Mouse (Mus musculus): ENCODE results near the gene Hmgn1.
"Not testable (repeated sequence)": the region's sequence is repeated elsewhere in the genome, so short reads cannot be mapped to it uniquely, and the experiment has no call there.

Hmgn1 gene

GRCm38 (mm10) chr16:96126684-96127171 is 801 bp downstream of the Hmgn1 start:
- DNase-seq (ENCODE audit: low spot score), result no peak

DNA sequence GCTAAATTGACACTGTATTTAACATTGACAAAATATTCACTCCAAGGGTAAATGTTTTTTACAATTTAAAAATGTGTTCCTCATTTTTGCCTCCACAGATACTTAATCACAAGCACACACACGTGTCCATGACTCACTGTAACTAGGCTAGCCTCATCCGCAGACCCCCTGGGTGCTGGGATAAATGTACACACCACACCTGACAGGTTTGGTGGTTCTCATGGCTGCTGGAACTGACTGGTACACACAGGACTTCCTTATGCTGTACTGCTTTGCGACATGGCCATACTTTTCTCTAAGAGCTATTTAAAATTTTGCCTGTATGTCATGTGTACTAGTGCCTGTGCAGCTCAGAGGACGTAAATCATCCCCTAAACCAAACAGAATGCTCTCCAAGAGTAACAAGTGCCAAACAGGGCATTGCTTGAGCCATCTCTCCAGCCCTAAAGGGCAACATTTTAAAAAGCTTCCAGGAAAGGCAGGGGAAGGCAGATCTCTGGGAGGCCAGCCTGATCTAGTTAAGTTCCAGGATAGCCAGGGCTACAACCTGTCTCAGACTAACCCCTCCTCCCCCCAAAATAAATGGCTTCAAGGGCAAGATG is 7.4 kb downstream of the Hmgn1 start:
- DNase-seq (ENCODE audit: low spot score), result no peak

GRCm38 (mm10) chr16:96114729-96115128 is 12.8 kb downstream of the Hmgn1 start:
- DNase-seq (ENCODE audit: low spot score), result no peak

GRCm38 (mm10) chr16:96112769-96113168 is 14.8 kb downstream of the Hmgn1 start:
- DNase-seq (ENCODE audit: low spot score), result no peak

DNA sequence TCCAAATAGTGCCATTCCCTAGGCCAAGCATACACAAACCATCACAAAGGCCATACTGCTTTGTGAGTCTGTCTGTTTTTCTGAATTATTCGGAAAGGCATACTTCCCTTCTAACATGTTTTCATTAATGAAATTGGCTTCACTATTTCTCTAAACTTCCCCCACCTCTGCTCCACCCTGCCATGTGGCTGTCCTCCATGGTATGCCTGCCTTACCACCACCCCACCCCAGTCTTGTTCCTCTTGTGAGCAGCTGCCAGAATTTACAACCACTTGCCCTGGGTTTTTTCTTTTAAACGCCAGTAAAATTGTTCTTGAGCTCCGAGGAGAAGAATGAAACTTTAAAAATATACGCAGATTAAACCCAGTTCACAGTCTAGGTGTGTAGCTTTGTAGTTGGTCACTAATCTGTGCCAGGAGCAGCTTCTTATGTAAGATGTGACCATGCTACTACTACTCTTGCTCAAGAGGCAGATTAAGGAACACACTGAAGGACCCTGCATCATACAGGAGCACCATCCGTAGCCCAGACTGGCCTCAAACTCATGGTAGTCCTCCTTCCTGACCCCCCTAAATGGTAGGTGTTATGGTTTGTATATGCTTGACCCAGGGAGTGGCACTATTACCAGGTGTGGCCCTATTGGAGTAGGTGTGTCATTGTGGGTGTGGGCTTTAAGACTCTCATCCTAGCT is 16.7 kb downstream of the Hmgn1 start:
- DNase-seq (ENCODE audit: low spot score), result no peak

DNA sequence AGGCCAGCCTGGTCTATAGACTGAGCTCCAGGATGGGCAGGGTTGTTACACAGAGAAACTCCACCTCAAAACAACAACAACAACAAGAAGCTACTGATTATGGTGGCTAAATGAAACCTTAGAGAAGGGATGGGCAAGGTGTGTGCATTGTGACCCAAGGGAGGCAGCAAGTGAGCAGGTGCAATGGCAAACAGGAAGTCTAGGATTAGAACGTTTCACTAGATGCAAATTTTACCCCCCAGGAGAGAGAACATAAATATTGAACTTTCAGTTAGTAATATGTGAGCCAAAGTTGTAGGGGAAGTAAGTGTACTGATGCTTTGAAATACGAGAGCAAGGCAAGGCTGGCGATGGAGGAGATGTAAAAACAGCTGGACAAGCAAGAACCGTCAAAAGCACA is 17.9 kb downstream of the Hmgn1 start:
- no peak for DNase-seq (ENCODE audit: low spot score)

DNA sequence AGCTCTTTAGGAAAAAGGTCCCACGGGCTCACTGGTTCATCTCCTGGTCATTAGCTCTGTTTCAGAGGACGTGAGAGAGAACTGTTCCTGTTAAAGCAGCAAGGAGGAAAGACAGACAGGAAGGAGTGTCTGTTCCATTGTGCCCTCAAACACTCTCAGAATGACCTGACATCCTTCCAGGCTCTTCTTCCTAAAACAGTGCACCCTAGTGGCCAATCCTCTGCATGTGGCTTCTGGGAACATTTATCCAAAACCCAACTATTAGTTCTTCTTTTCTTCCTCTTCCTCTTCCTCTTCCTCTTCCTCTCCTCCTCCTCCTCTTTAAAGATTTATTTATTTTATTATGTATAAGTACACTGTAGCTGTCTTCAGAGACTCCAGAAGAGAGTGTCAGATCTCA is 24.5 kb downstream of the Hmgn1 start:
- DNase-seq (ENCODE audit: low spot score), result peak; percentile 27

DNA sequence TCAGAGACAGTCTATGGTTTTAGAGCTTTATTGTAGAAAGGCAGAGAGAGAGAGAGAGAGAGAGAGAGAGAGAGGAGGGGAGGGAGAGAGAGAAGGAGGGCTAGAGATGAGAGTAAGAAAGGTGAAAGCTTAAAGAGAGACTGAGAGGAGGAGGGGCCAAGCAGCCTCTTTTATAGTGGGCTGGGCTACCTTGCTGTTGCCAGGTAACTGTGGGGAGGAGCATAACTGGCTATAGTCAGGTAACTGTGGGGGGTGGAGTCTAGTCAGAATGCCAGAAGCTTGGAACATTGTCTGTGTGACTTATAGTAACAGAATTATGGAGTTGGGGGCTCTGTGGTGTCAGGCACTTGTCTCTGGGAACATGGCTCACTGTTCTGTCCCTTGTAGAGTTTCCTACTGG is 29.7 kb downstream of the Hmgn1 start:
- DNase-seq (ENCODE audit: low spot score), result not testable (repeated sequence)

DNA sequence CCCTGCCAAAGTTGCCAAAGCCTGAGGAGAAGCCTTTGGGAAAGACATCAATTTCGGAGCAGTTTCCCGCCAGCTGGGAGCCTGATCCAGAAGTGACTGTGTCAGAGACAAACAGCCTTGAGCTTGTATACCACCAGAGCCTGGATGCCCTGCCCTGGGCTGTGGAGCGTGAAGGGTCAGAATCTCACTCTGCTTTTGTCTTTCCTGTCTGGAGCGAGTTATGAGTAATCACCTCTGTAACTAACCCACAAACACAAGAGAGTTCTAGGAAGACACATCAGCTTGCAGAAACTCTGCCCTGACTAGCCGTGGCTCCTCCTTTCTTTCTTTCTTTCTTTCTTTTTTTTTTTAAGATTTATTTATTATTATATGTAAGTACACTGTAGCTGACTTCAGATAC is 31.6 kb downstream of the Hmgn1 start:
- DNase-seq (ENCODE audit: low spot score), result no peak

DNA sequence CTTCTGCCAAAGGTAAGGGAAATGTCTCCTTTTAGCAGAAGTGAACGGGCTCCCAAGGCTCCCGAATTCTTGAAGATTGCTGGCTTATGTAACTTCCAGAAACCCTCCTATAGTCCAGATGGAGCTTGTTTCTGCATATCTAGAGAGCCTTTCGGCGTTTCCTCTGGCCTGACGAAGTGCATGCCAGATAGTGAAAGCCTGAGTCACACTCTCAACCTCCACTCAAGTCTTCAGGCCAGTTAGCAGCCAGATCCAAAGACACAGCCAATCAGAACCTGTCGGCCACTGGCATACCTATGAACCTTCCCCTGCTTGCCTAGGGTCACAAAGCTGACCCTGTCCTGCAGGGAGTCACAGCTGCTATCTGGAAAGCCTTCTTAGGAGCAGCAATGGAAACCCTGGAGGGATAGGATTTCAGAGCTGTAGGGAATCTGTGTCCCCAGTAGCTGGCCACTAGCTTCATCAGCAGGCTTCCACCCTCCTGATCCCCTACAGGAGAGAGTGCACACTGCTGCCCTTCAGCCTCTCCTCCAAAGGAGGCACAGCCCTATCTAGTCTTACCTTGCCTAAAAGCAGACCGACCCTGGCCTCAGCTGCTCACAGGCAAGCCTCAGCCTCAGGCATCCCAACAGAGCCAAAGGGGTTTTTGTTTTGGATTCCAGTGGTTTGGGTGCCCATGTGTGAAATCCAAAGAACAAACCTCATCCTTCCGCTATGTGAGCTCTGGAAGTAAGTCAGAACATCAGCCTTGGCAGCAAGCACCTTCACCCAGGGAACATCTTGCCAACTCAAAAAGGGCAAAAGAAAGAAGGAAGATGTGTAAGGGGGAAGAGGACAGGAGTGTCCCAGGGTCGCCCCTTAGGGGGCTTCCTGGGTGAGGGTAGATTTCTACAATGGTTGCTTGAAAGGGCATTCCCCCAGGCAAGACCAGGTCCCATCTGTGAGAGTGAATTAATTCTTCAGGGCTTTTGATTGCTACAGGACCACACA is 35.7 kb downstream of the Hmgn1 start:
- DNase-seq (ENCODE audit: low spot score), result no peak

GRCm38 (mm10) chr16:96088120-96088519 is 39.4 kb downstream of the Hmgn1 start:
- DNase-seq (ENCODE audit: low spot score), result no peak

- DNase-seq (ENCODE audit: low spot score), result no peak
Observed at GRCm38 (mm10) chr16:96087436-96087835, 40.1 kb downstream of the Hmgn1 start.

DNA sequence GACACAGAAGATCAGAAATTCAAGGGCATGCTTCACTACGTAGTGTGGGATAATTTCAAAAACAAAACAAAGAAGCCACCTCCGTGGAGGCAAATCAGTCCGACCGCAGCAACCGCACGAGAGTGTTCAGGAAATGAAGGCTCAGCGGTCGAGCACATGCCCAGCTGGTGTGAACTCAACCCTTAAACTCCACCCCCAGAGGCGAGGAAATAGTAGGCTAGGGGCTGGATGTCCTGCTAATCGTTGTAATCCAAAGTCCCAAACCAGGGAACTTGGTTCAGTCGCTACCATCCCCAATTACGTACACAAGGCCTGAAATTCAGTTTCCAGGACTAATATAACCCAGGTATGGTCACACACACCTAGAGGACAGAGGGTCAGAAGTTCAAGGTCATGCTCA is 40.5 kb downstream of the Hmgn1 start:
- no peak for DNase-seq (ENCODE audit: low spot score)

- no peak for DNase-seq (ENCODE audit: low spot score)
Observed at GRCm38 (mm10) chr16:96085597-96085996, 41.9 kb downstream of the Hmgn1 start.

DNA sequence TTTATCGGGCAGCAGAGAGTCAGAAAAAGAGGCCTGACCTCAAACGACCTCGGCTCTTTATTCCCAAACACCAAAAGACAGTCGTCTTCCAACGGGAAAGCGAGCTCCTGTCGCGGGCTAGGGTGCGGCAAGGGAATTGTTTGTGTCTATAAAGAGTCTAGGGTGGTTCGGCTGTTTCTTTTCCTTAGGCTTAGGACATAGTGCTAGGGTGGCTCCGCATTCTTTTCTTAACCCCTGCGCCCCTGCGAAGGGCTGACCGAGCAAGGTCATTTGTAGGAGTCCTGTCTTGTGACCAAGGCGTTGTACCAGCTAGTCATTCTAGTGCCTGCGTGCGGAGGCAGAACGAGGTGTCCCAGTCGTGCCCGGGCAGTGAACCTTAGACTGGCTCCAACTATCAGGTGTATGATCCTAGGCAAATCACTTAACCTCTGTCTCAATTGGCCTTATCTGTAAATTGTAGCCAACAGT is 44.3 kb downstream of the Hmgn1 start:
- DNase-seq (ENCODE audit: low spot score), result no peak

GRCm38 (mm10) chr16:96082301-96083178 is 45.0 kb downstream of the Hmgn1 start, which contains the start of gene Brwd1:
TSS of gene Brwd1 (minus strand) at chr16:96082526.
- DNase-seq (ENCODE audit: low spot score), result peak; percentile 90

DNA sequence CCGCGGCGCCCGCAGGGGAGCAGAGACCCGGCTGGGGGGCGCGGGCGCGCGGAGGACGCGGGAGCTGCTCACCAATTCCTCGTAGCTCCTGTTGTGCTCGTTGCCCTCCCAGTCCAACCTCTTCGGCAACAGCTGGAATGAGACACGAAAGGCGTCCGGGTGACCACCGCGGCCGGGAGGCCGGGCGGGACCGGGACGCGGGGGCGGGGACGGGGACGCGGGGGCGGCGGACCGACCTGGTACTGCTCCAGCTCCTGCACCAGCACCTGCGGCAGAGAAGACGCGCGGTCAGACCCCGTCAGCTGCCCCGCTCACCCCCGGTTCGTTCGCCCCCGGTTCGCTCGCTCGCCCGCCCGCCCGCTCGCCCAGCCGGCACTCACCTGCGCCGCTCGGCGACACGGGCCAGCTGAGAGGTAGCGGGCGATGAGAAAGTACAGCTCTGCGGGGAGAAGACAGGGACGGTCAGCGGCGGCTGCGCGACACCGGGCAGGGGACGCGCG is 45.7 kb downstream of the Hmgn1 start:
- no peak for DNase-seq (ENCODE audit: low spot score)

GRCm38 (mm10) chr16:96081331-96081730 is 46.2 kb downstream of the Hmgn1 start:
- peak; percentile 93 for DNase-seq (ENCODE audit: low spot score)

GRCm38 (mm10) chr16:96080524-96080923 is 47.0 kb downstream of the Hmgn1 start:
- no peak for DNase-seq (ENCODE audit: low spot score)

Data from layer of hippocampus, adult 11-12 months (tissue).